Mouse (Mus musculus) heart, adult 8-10 months (tissue): Measurements from ENCODE around the gene Gm20388. TPM values are rescaled to one million over a fixed set of nuclear protein-coding genes. Genes with fewer than 3 reads are reported as not detected.
"Not testable (repeated sequence)": the region's sequence is repeated elsewhere in the genome, so short reads cannot be mapped to it uniquely, and the experiment has no call there.

Experiments used
- DNase-seq: peaks from one replicate; pipeline ENCODE4 v3.0.0; 2022; ENCODE audit warnings: low spot score
- total RNA-seq, 4 experiments: library from RNA; stranded (reverse); gene quantifications; 2 replicates each; pipeline ENCODE4 v1.2.4; 2022

Gene Gm20388
- total RNA-seq, 4 experiments from 2014 or later = 4.2 to 6.7 TPM; not detected in 2

DNA sequence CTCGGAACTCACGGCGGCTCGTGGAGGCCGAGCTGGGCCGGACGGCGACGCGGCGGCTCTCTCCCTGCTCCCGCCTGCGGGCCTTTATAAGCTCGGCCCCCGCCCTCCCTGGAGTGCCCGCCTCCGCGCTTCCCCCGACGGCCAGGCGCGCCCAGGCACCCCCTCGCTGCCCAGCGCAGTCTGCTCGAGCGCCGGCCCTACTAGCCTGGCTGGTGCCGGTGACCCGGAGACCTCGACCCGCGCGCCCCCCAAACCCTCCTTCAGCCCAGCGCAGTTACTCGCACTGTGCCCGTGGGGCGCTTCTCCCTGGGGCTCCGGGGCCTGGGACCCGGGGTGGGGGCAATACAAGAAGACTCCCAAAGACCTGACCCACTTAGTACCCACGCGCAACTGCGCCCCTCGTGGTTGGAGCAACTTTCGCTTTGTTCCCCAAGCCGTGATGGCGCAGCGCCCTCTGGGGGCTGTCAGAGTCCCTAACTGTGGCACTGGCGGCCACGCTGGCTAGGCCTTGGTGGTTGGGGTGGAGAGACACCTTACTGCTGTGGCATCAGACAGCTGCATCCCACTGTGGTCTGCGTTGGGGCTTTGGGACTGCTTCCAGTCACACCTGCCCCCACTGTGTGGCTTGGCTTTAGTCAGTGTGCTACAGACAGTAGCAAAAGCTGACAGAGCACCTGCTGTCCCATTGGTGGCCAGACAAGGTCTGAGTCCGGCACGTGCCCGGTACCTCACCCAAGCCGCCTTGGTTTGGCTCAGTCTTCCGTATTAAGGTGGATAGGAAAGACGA is 2640.8 kb downstream of the Gm20388 start, which contains the start of gene Piezo1:
TSS of gene Piezo1 (minus strand) at position 65 of the 787 bp plus-strand sequence.
- DNase-seq = peak; percentile 95

- no peak for DNase-seq
Measured at GRCm38 (mm10) chr8:122554786-122555185, 2644.1 kb downstream of the Gm20388 start.

GRCm38 (mm10) chr8:122556030-122557009 is 2645.7 kb downstream of the Gm20388 start:
- peak; percentile 67 for DNase-seq

DNA sequence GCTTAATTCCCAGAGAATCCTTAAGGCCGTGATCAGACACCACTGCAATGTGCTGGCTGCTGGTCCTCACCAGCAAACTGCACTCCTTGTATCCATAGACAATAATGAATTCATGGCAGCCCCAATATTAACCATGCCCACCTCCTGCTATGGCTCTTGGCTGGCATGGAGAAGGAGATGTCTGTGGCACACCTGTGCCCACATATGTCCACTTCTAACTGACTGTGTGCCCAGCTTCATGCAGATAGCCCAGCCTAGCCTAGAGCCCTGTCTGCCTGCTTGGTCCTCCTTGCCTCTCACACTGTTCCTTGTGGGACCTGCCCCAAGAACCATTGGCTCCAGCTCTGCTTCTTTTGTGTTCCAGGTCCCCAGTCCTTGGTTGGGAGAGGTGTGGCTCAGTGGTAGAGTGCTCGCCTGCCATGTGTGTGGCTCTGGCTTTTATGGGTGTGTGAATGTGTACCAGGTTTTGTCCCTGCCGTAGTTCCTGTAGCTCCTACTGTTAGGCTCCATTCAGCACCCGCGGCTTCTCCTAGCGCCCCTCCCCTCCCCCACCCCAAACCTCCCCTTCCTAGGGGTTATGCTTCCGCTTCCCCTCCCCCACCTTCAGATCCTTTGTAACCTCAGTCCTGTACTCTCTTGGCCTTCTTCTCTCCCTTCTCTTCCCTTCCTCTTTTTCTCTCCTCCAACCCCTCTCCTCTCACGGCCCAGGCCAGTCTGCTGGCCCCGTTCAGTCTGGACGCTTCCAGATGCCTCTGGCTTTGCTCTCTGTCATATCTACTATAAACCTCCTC is 2646.8 kb downstream of the Gm20388 start:
- DNase-seq = no peak

- no peak for DNase-seq
Measured at GRCm38 (mm10) chr8:122558671-122559349, 2648.2 kb downstream of the Gm20388 start.

GRCm38 (mm10) chr8:122561199-122561598 is 2650.6 kb downstream of the Gm20388 start:
- no peak for DNase-seq

GRCm38 (mm10) chr8:122564363-122565352 is 2654.0 kb downstream of the Gm20388 start:
- DNase-seq = no peak

GRCm38 (mm10) chr8:122566766-122567165 is 2656.1 kb downstream of the Gm20388 start:
- peak; percentile 46 for DNase-seq

- peak; percentile 94 for DNase-seq
Measured at GRCm38 (mm10) chr8:122567361-122568108, 2656.9 kb downstream of the Gm20388 start, which contains the start of gene Cdt1. Gene Cdt1, plus strand, starts transcription at chr8:122568015.

DNA sequence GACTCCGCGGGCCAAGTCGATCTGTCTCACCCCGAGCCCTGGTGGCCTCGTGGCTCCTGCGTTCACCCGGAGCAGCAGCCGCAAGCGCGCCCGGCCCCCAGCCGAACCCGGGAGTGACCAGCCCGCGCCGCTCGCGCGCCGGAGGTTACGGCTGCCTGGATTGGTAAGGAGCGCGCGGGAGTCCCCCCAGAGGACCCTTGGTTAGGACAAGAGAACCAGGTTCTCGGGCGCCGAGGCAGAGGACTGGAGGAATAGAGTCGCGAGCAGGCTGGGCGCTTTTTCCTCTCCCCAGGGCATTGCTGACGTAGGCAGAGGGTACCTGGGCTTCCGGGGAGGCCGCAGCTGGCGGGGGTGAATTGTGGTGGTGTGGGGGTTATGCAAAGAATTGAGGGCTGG is 2657.5 kb downstream of the Gm20388 start:
- DNase-seq = no peak

GRCm38 (mm10) chr8:122568881-122569309 is 2658.3 kb downstream of the Gm20388 start:
- no peak for DNase-seq

GRCm38 (mm10) chr8:122569329-122569728 is 2658.7 kb downstream of the Gm20388 start:
- no peak for DNase-seq

- no peak for DNase-seq
Measured at GRCm38 (mm10) chr8:122569996-122570395, 2659.4 kb downstream of the Gm20388 start.

DNA sequence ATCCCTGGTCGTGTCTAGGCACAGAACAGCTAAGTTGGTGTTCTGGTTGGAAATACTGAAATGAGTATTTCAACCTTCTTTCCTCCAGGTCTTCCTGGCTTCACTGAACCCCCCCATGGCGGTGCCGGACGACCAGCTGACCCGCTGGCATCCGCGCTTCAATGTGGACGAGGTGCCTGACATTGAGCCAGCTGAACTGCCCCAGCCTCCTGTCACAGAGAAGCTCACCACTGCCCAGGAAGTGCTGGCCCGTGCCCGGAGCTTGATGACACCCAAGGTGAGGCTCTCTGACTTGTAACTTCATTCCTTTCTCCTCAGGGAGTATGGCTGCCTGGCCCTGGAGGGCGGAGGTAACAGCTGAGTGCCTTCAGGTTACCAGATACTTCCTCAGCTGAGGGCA is 2660.5 kb downstream of the Gm20388 start:
- no peak for DNase-seq

GRCm38 (mm10) chr8:122571750-122572267 is 2661.2 kb downstream of the Gm20388 start:
- no peak for DNase-seq

GRCm38 (mm10) chr8:122572751-122573150 is 2662.1 kb downstream of the Gm20388 start:
- no peak for DNase-seq

DNA sequence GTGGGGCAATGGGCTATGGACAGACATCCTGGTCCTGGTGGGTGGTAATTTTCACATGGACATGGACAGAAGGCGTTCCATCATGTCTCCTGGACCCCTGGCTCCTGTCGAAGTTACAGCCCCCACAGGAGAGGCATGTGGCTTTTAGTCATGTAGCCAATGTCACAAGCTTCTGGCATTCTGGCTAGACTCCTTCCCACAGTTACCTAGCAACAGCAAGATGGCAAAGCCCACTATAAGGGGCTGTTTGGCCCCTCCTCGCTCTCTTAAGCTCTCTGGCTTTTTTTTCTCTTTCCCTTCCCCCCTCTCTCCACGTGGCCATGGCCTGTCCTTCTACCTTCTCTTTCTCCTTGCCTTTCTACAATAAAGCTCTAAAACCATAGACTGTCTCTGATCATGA is 2662.5 kb downstream of the Gm20388 start:
- DNase-seq = not testable (repeated sequence)

DNA sequence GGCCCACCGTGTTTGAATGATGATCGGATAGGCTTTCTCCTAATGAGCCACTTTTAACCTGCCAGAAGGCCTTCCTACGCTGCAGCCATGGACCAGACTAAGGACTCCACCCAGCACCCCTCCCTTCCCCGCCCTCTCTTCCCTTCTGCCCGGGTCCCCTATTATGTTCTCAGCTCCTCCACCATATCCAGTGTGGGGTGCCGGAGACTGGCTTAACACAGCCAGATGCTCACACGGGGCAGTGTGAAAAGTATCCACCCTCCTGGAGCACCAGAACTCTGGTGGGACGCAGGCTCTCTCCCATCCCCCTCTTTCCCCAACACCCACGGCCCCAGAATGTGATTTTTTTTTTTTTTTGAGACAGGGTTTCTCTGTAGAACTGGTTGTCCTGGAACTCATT is 2662.9 kb downstream of the Gm20388 start:
- DNase-seq = no peak
